Mouse (Mus musculus): ENCODE data around the gene Olfr325. TPM values are rescaled to one million over a fixed set of nuclear protein-coding genes. Genes with fewer than 3 reads are reported as not detected.

Gene Olfr325
- total RNA-seq, 2 experiments from 2014 or later: not detected

- intact Hi-C loops (cut with DNase I): no loop called here
- DNase-seq (ENCODE audit: low spot score in 2 of 2): no peak
Observed at GRCm38 (mm10) chr11:58618793-58619192, 41.3 kb downstream of the Olfr325 start.

- no peak for DNase-seq (ENCODE audit: low spot score in 2 of 2)
- intact Hi-C loops (cut with DNase I): no loop called here
Observed at GRCm38 (mm10) chr11:58626146-58626545, 48.6 kb downstream of the Olfr325 start.

GRCm38 (mm10) chr11:58630401-58630800, 52.9 kb downstream of the Olfr325 start, which contains the start of gene Olfr323:
TSS of gene Olfr323 (minus strand) at chr11:58630501.
- no peak for DNase-seq (ENCODE audit: low spot score in 2 of 2)
- intact Hi-C loops (cut with DNase I): loop anchor here (10.0 kb wide), 1 partner anchor 226 kb away; no protein-coding TSS in a partner anchor

Other genes starting within 250 kb of the Olfr325 start
- 10 to 100 TPM; 48.6 to 52.7 TPM for gene Zfp672, start 247.4 kb upstream of the Olfr325 start, total RNA-seq (2021)
- 10 to 100 TPM; 54.1 to 59.7 TPM for gene Sh3bp5l, start 247.0 kb upstream of the Olfr325 start, total RNA-seq (2021)
- gene Lypd8, start 198.7 kb upstream of the Olfr325 start, total RNA-seq (2021): not detected
- not detected for gene 1810065E05Rik, start 156.6 kb upstream of the Olfr325 start, total RNA-seq (2021)
- not detected for gene Gm12253, start 145.2 kb upstream of the Olfr325 start, total RNA-seq (2021)
- not detected for gene Lypd9, start 124.8 kb upstream of the Olfr325 start, total RNA-seq (2021)
- gene Olfr30, start 115.5 kb upstream of the Olfr325 start, total RNA-seq (2021): not detected
- gene Olfr332, start 85.2 kb upstream of the Olfr325 start, total RNA-seq (2021): not detected
- gene Olfr331, start 75.2 kb upstream of the Olfr325 start, total RNA-seq (2021): not detected
- not detected for gene Olfr330, start 42.9 kb upstream of the Olfr325 start, total RNA-seq (2021)
- gene Olfr329-ps, start 31.3 kb upstream of the Olfr325 start, total RNA-seq (2021): not detected
- under 1 TPM; 0.11 TPM for gene Olfr328, start 22.1 kb upstream of the Olfr325 start, total RNA-seq (2021)
- gene Olfr224, start 7.2 kb upstream of the Olfr325 start, total RNA-seq (2021): not detected
- gene Olfr324, start 17.4 kb downstream of the Olfr325 start, total RNA-seq (2021): not detected
- under 1 TPM in 1 of 2 experiments, not detected in 1; 0.42 TPM for gene 2210407C18Rik, start 38.3 kb downstream of the Olfr325 start, total RNA-seq (2021)
- gene Olfr323, start 52.8 kb downstream of the Olfr325 start, total RNA-seq (2021): not detected
- under 1 TPM in 1 of 2 experiments, not detected in 1; 0.15 TPM for gene Trim58, start 62.7 kb downstream of the Olfr325 start, total RNA-seq (2021)
- not detected for gene Olfr322, start 81.1 kb downstream of the Olfr325 start, total RNA-seq (2021)
- not detected for gene Olfr320, start 103.4 kb downstream of the Olfr325 start, total RNA-seq (2021)
- not detected for gene Olfr319, start 121.4 kb downstream of the Olfr325 start, total RNA-seq (2021)
- under 1 TPM in 1 of 2 experiments, not detected in 1; 0.13 TPM for gene Olfr318, start 146.3 kb downstream of the Olfr325 start, total RNA-seq (2021)
- under 1 TPM in 1 of 2 experiments, not detected in 1; 0.15 TPM for gene Olfr317, start 161.5 kb downstream of the Olfr325 start, total RNA-seq (2021)
- gene Olfr316, start 175.0 kb downstream of the Olfr325 start, total RNA-seq (2021): under 1 TPM; 0.13 to 0.42 TPM
- gene Olfr315, start 195.5 kb downstream of the Olfr325 start, total RNA-seq (2021): not detected
- not detected for gene Olfr314, start 205.2 kb downstream of the Olfr325 start, total RNA-seq (2021)
- 1 to 10 TPM in 1 of 2 experiments, under 1 TPM in 1; 0.89 to 2.1 TPM for gene Fam183b, start 224.2 kb downstream of the Olfr325 start, total RNA-seq (2021)
- gene Olfr313, start 237.3 kb downstream of the Olfr325 start, total RNA-seq (2021): not detected

All from left cerebral cortex, postnatal 14 days (tissue).